Mouse (Mus musculus) limb, embryonic 12.5 days (tissue): ENCODE measurements around the gene Snrnp27. TPM values are rescaled to one million over a fixed set of nuclear protein-coding genes. Genes with fewer than 3 reads are reported as not detected.

Experiments used
- ATAC-seq: fragments of 200-750 bp; cut with Nextera tagmentation; 2 replicates; pipeline ENCODE4 v1.8.0; 2017; ENCODE audit warnings: low read depth, moderate TSS enrichment; ENCODE audit not compliant: insufficient number of reproducible peaks, insufficient read depth, low FRiP score, low TSS enrichment
- H3K27ac ChIP-seq: fragments of 300-500 bp; sonication (generic); 2 replicates; pipeline ENCODE4 v1.5.1; 2016; ENCODE audit warnings: mild to moderate bottlenecking, moderate library complexity
- H3K27me3 ChIP-seq: fragments of 300-500 bp; sonication (generic); 2 replicates; pipeline ENCODE4 v1.6.1; 2016; ENCODE audit warnings: mild to moderate bottlenecking, moderate library complexity
- H3K36me3 ChIP-seq: fragments of 300-500 bp; sonication (generic); 2 replicates; pipeline ENCODE4 v1.6.1; 2016; ENCODE audit warnings: mild to moderate bottlenecking, moderate library complexity
- H3K4me1 ChIP-seq: fragments of 300-500 bp; sonication (generic); replicated peaks from 2 replicates; pipeline ENCODE4 v1.6.1; 2016
- H3K4me2 ChIP-seq: fragments of 300-500 bp; sonication (generic); 2 replicates; pipeline ENCODE4 v1.6.1; 2016; ENCODE audit warnings: mild to moderate bottlenecking, moderate library complexity
- H3K4me3 ChIP-seq: fragments of 300-500 bp; sonication (generic); replicated peaks from 2 replicates; pipeline ENCODE4 v1.5.1; 2016; ENCODE audit warnings: mild to moderate bottlenecking
- H3K9ac ChIP-seq: fragments of 300-500 bp; sonication (generic); replicated peaks from 2 replicates; pipeline ENCODE4 v1.6.1; 2016; ENCODE audit warnings: mild to moderate bottlenecking, moderate library complexity
- H3K9me3 ChIP-seq: fragments of 300-500 bp; sonication (generic); 2 replicates; pipeline ENCODE4 v1.6.1; 2016; ENCODE audit warnings: mild to moderate bottlenecking, moderate library complexity
- WGBS: fragments of 180-500 bp; shearing (Covaris S2); methylation state at CpG from one replicate; pipeline ENCODE4 v1.1.7; 2016; 5-methylcytosine and 5-hydroxymethylcytosine counted together
- polyA plus RNA-seq: library from polyadenylated mRNA; unstranded; fragments of >200 nt; fragmentation: Nextera tagmentation; extraction: Ambion mirVana; gene quantifications from 2 replicates; pipeline ENCODE4 v1.2.1, GENCODE M21; 2016

Gene Snrnp27
- polyA plus RNA-seq: 147 and 150 TPM in 2 replicates

DNA sequence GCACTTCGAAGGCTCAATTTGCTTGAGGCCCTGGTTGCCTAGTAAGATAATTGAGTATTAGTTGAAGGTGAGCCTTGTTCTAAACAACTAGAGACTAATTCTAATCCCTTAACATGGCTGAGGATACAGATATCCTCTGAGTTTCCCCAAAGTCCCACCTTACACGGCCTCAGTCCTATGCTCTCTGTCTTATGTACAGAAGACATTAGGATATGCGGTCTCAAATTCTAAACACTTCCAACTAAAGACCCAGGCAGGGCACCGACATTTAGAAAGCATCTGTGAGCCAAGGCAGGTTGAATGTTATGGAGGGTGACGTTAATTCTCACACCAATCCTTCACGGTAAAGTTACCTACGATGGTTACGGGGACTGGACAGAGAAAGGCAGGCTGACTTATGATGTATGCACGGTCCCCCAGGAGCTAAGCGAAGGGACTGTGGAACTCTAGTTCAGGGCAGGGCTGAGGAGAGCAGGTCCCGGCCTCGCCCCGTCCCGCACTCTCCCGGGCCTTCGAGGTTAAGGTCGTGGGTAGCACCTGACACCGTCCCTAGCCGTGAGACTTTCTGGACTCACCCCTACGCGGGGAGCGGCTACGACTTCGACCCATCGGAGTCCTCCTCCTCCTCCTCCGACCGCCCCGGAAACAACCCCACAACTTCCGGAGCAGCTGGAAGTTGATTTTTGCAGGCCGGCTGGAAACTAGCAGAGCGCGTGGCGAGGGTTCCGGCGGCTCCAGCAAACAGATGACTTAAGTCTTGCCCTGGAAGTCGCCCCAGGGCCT lies at the start of gene Snrnp27:
Snrnp27 (minus strand) TSS at position 651 of the 783 bp plus-strand sequence.
- peak; percentile 85 for ATAC-seq
- 2% methylated on average over 36 of the region's 36 CpGs for WGBS
- H3K27ac ChIP-seq: peak within 1 kb of the TSS; percentile 67
- peaks cover 41% of the 10 kb centered on the region for H3K36me3 ChIP-seq
- H3K4me3 ChIP-seq: peak within 1 kb of the TSS; percentile 76
- no peaks in the 10 kb centered on the region for H3K9me3 ChIP-seq
- H3K9ac ChIP-seq: peak within 1 kb of the TSS; percentile 85
- peaks cover 8% of the 10 kb centered on the region for H3K4me1 ChIP-seq
- H3K4me2 ChIP-seq: peak within 1 kb of the TSS; percentile 83
- no peaks in the 10 kb centered on the region for H3K27me3 ChIP-seq

DNA sequence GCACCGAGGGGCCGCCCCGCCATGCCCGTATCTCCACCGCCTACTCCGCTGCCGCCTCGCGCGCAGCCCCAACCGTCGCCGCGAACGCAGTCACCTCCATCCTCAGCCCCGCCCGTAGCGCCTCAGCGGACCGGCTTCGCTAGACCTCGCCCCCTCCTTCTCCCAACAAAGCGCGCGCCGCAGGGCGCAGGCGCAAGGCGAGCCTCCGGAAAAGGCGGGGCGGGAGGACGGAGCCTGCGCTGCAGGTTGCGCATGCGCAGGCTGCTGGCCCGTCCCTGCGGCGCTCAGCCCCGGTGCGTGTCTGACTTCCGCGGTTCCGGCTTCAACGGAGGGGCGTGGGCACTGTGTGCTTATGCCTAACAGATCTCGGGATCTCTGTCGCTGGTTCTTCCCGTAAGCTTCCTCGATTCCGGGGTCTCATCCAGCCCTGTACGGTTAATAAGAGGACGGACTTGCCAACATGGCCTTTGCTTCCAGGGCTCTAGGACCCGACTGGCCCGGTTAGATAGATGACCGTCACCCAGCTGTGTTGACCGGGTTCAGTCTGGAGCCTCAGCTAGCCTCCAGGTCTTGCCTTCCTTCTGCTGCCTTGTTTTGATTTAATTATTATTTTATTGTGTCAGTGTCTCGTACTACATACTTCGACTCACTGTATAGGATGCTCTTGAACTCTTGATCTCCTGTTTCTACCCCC lies 49.0 kb upstream of the Snrnp27 start, which contains the start of gene Gmcl1:
Gmcl1 (minus strand) TSS at position 201 of the 694 bp plus-strand sequence.
- no peaks in the 10 kb centered on the region for H3K27me3 ChIP-seq
- H3K4me2 ChIP-seq: peak within 1 kb of the TSS; percentile 96
- ATAC-seq: peak; percentile 91
- under 1% methylated on average over 58 of the region's 59 CpGs for WGBS
- peak within 1 kb of the TSS; percentile 75; the same call in 1 of the 2 replicates for H3K27ac ChIP-seq
- peak within 1 kb of the TSS; percentile 92 for H3K9ac ChIP-seq
- no peaks in the 10 kb centered on the region for H3K9me3 ChIP-seq
- H3K4me1 ChIP-seq: peaks cover 23% of the 10 kb centered on the region
- no peaks in the 10 kb centered on the region for H3K36me3 ChIP-seq
- H3K4me3 ChIP-seq: peak within 1 kb of the TSS; percentile 96

DNA sequence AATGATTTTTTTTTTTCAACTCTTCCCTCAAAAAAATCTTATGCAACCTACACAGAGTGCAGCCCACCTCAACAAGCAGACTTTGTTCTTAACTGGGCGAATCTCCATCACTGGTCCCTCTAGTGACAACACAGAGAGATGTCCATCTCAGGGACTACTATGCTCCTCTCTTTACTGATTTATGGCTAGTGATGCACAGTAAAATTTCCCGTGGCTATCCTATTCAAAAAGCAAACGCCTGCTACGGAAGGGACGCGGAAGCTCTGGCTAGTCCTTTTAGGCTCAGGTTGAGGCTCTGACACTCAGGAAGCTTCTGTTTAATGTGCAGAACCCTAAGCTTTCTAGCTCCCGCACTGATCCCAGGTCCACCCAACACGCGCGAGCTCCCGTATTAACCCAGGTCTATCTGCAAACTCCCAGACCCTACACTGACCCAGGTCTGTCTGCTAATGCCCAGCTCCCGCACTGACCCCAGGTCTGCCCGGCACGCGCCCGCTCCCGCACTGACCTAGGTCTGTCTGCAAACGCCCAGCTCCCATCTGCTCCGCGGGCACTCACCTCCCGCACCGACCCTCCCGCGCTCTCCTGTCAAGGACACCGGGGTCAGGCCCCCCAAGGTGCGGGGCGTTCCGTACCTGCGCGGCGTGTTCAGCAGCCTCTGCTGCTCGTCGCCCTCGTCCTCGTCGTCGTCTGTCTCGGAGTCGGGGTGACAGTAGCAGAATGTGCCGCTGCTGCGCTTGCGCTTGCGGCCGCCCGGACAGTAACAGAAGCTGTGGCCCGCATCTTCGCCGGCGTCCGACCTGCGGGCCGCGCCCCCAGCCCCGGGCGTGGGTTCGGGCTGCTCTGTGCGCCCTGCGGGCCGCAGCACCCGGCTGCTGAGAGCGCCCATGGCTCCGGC lies 48.2 kb upstream of the Snrnp27 start:
- Histone ChIP-seq H3K4me3 (peak overlapping the region; percentile 96), H3K4me1 (peaks cover 23% of the 10 kb centered on the region), H3K9me3 (no peaks in the 10 kb centered on the region), H3K27ac (peak overlapping the region; percentile 75; the same call in 1 of the 2 replicates), H3K9ac (peak overlapping the region; percentile 92), H3K27me3 (no peaks in the 10 kb centered on the region), H3K36me3 (peaks cover 1% of the 10 kb centered on the region; the same call in 1 of the 2 replicates), H3K4me2 (peak overlapping the region; percentile 96)
- ATAC-seq: peak; percentile 54; the same call in 1 of the 2 replicates
- under 1% methylated on average over 62 of the region's 62 CpGs for WGBS

DNA sequence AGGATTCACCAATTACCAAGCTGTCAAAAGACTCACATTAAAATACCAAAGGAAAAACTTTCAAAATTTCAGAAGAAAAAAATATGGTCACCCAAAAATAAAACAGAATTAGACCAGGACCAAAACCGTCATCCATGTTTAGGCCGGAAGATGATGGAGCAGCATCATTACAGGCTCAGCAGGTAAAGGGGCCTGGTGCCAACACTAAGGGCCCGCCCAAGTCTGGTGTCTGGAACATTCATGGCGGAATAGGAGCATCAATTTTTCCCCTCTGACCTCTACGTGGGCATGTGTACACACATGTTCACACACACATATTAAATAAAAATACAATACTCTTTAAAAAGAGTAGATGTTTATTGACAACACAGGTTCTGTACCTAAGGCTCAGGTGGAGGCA lies 44.4 kb upstream of the Snrnp27 start:
- H3K4me1 ChIP-seq: peaks cover 14% of the 10 kb centered on the region
- 94% methylated on average over 5 of the region's 5 CpGs for WGBS
- ATAC-seq: no peak
- no peaks in the 10 kb centered on the region for H3K27me3 ChIP-seq
- no peak overlapping the region for H3K4me3 ChIP-seq
- H3K9ac ChIP-seq: no peak overlapping the region
- no peak overlapping the region for H3K4me2 ChIP-seq
- H3K36me3 ChIP-seq: peaks cover 21% of the 10 kb centered on the region; the same call in 1 of the 2 replicates
- H3K27ac ChIP-seq: no peak overlapping the region
- H3K9me3 ChIP-seq: no peaks in the 10 kb centered on the region

- WGBS: 75% methylated on average over 3 of the region's 3 CpGs
- Histone ChIP-seq H3K9me3 (no peaks in the 10 kb centered on the region), H3K4me1 (no peaks in the 10 kb centered on the region), H3K27me3 (no peaks in the 10 kb centered on the region), H3K36me3 (peaks cover 53% of the 10 kb centered on the region), H3K4me3 (no peak overlapping the region), H3K4me2 (no peak overlapping the region), H3K27ac (no peak overlapping the region), H3K9ac (no peak overlapping the region)
- ATAC-seq: no peak
Measured at GRCm38 (mm10) chr6:86721977-86722376, 37.7 kb upstream of the Snrnp27 start.

DNA sequence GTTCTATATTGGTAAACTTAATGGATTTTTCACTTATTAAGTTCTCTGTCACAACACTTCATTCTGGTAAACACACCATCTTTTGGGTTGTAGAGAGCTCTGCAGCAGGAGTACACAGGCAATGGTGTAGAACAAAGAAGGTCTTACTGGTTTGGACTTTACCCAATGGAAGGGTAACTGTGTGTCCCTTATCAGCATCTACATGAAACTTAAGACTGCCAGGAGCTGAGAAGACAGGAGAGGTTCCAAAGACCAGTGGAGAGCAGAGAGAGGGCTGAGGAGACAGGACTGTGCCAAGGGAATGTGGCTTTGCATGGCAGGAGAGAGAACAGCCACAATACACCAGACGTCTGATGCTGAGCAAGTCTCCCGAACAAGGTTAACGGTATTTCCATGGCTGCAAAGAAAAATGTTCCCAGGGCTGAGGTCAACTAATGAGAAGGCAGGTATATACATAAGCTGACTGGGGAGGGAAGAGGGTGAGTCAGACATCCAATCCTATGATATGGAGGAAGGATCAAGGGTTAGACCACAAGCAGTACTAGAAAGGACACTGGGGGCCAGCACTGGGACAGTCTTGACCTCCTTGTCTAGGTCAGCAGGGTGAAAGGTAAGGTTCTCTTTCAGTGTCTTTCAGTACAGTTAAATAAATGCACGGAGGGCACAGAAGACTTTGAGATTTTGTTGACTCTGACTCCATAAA lies 23.9 kb upstream of the Snrnp27 start:
- Histone ChIP-seq H3K9me3 (no peaks in the 10 kb centered on the region), H3K9ac (no peak overlapping the region), H3K4me3 (no peak overlapping the region), H3K27ac (no peak overlapping the region), H3K27me3 (no peaks in the 10 kb centered on the region), H3K4me2 (no peak overlapping the region), H3K4me1 (no peaks in the 10 kb centered on the region), H3K36me3 (peaks cover 71% of the 10 kb centered on the region)
- ATAC-seq: no peak
- 87% methylated on average over 4 of the region's 4 CpGs for WGBS

DNA sequence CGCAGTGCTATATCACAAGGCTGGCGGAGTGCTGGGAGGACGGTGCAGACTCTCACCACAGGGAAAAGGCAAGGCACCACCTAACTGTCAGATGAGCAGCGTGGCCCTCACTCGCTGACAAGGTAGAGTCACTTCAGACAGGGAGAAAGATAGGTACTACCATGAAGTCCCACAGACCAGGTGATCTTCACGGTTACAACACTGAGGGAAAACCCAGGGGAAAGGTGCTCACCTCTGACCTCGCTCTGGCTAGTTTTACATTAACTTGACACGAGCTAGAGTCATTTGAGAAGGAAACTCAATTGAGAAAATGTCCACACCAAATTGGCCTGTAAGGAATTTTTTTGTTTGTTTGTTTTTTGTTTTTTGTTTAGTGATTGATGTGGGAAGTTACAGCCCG lies 18.3 kb upstream of the Snrnp27 start:
- Histone ChIP-seq H3K9me3 (no peaks in the 10 kb centered on the region), H3K4me1 (no peaks in the 10 kb centered on the region), H3K4me2 (no peak overlapping the region), H3K9ac (no peak overlapping the region), H3K4me3 (no peak overlapping the region), H3K36me3 (peaks cover 88% of the 10 kb centered on the region), H3K27me3 (no peaks in the 10 kb centered on the region), H3K27ac (no peak overlapping the region)
- 90% methylated on average over 9 of the region's 9 CpGs for WGBS
- ATAC-seq: no peak

DNA sequence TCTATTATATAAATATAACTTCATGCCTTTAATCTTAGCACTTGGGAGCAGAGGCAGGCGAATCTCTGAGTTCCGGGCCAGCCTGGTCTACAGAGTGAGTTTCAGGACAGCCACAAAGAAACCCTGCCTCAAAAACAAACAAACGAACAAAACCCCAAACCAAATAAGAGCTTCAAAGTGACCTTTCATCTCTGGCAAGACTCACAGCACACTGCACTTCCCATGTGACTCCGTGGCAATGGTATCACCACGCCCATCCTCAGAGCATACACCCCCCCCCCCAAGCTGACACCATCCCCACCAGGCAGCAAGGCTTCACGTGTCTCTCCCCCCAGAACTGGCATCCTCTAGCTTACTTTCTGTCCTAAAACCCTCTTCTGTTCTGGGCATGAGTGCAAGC lies 13.6 kb upstream of the Snrnp27 start:
- WGBS: 81% methylated on average over 6 of the region's 6 CpGs
- H3K4me2 ChIP-seq: no peak overlapping the region
- H3K9me3 ChIP-seq: no peaks in the 10 kb centered on the region
- H3K36me3 ChIP-seq: peaks cover 90% of the 10 kb centered on the region
- ATAC-seq: no peak
- no peak overlapping the region for H3K9ac ChIP-seq
- H3K27me3 ChIP-seq: no peaks in the 10 kb centered on the region
- no peak overlapping the region for H3K27ac ChIP-seq
- H3K4me1 ChIP-seq: no peaks in the 10 kb centered on the region
- H3K4me3 ChIP-seq: no peak overlapping the region

GRCm38 (mm10) chr6:86696213-86696612 lies 11.9 kb upstream of the Snrnp27 start:
- Histone ChIP-seq H3K27me3 (no peaks in the 10 kb centered on the region), H3K4me2 (no peak overlapping the region), H3K4me3 (no peak overlapping the region), H3K36me3 (peaks cover 88% of the 10 kb centered on the region), H3K27ac (no peak overlapping the region), H3K4me1 (no peaks in the 10 kb centered on the region), H3K9me3 (no peaks in the 10 kb centered on the region), H3K9ac (no peak overlapping the region)
- ATAC-seq: no peak
- WGBS: 86% methylated on average over 10 of the region's 10 CpGs

DNA sequence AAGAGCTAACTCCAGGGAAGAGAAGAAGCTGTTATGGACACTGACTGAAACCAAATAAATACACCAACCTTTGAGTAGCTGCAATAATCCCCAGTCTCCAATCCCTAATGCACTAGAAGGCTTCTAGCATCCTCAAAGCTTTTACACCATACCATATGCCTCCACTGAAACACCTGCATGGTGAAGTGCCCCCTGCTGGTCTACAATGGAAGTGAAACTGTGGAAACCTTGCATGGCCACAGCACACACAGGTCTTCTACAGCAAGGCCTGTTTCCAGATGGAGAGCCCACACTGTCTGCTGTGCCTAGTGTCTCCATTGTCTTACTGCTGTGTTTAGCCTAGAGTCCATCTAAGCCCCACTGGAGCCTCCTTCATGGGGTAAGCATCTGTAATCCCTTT lies 10.1 kb upstream of the Snrnp27 start:
- H3K4me3 ChIP-seq: no peak overlapping the region
- H3K9ac ChIP-seq: no peak overlapping the region
- peaks cover 88% of the 10 kb centered on the region for H3K36me3 ChIP-seq
- H3K27me3 ChIP-seq: no peaks in the 10 kb centered on the region
- no peaks in the 10 kb centered on the region for H3K4me1 ChIP-seq
- no peaks in the 10 kb centered on the region for H3K9me3 ChIP-seq
- H3K27ac ChIP-seq: no peak overlapping the region
- H3K4me2 ChIP-seq: no peak overlapping the region
- ATAC-seq: no peak
